Mouse (Mus musculus): Measurements from ENCODE around the gene Gm49450.

- TF ChIP-seq CTCF (IDR thresholded peaks at IDR 0.05; ENCODE audit: control insufficient read depth, insufficient read depth, insufficient read length) (no peak), MYOG (IDR thresholded peaks at IDR 0.05; ENCODE audit: control insufficient read depth, extremely low read depth, insufficient read length) (no peak)
Measured at GRCm38 (mm10) chr15:98897495-98897894, 55.9 kb downstream of the Gm49450 start.
